Mouse (Mus musculus) gastrocnemius, adult 2 months (tissue): ENCODE measurements around the gene Stxbp1. TPM values are rescaled to one million over a fixed set of nuclear protein-coding genes. Genes with fewer than 3 reads are reported as not detected.

Source experiments
- DNase-seq: peaks from one replicate; pipeline ENCODE4 v3.0.0; 2022
- H3K27ac ChIP-seq: fragments of 200-600 bp; 2 replicates; pipeline ENCODE4 v1.8.1; 2022; ENCODE audit warnings: mild to moderate bottlenecking
- H3K4me3 ChIP-seq: fragments of 200-600 bp; 2 replicates; pipeline ENCODE4 v1.8.1; 2022; ENCODE audit warnings: mild to moderate bottlenecking, moderate library complexity
- CTCF ChIP-seq: fragments of 200-600 bp; IDR thresholded peaks from 2 replicates; pipeline ENCODE4 v1.8.1; 2022; ENCODE audit warnings: antibody characterized with exemption, mild to moderate bottlenecking, moderate library complexity
- intact Hi-C: fragments of 180-260 bp; cut with DNase I; formaldehyde crosslinking; loops from one replicate; pipeline ENCODE4 v1.15.1; 2025
- total RNA-seq, 2 experiments: library from RNA; stranded (reverse); gene quantifications; 2 replicates each; pipeline ENCODE4 v1.2.3; 2021

Stxbp1 gene
- total RNA-seq, 2 experiments from 2014 or later = 2.0 to 3.9 TPM

DNA sequence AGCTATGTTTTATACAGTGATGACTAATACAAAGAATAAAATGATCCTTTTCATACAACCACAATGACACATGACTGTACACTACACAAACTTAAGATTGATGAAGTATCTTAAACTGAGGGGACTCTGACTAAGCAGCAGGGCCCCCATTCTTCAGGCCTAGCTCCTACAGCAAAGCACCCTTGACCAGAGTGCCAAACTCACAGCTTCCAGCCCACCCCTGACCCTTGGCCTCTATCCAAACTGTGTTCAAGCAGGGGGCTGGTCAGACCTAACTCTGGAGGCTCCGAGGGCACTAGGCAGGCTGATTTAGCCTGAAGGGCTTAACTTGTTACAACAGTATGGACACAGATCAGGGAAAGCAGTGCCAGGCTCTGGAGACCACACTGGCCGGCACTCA, 58.5 kb downstream of the Stxbp1 start:
- no peak for TF ChIP-seq CTCF
- no peak for DNase-seq
- Histone ChIP-seq H3K27ac (no peak overlapping the region), H3K4me3 (no peak overlapping the region)
- intact Hi-C loops = no loop called here

DNA sequence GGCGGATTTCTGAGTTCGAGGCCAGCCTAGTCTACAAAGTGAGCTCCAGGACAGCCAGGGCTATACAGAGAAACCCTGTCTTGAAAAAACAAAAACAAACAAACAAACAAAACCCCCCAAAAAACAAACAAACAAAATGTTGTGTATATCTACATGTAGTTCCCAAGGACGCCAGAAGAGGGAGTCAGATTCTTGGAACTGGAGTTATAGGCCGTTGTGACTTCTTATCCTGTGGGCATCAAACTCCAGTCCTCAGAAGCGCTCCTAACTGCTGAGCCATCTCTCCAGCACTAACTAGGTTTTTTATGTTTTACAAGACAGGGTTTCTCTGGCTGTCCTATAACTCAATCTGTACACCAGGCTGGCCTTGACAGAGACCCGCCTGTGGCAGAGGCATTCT, 59.9 kb downstream of the Stxbp1 start:
- DNase-seq = no peak
- no peak overlapping the region for H3K27ac ChIP-seq
- H3K4me3 ChIP-seq = no peak overlapping the region
- intact Hi-C loops = no loop called here
- TF ChIP-seq CTCF = peak; percentile 61

DNA sequence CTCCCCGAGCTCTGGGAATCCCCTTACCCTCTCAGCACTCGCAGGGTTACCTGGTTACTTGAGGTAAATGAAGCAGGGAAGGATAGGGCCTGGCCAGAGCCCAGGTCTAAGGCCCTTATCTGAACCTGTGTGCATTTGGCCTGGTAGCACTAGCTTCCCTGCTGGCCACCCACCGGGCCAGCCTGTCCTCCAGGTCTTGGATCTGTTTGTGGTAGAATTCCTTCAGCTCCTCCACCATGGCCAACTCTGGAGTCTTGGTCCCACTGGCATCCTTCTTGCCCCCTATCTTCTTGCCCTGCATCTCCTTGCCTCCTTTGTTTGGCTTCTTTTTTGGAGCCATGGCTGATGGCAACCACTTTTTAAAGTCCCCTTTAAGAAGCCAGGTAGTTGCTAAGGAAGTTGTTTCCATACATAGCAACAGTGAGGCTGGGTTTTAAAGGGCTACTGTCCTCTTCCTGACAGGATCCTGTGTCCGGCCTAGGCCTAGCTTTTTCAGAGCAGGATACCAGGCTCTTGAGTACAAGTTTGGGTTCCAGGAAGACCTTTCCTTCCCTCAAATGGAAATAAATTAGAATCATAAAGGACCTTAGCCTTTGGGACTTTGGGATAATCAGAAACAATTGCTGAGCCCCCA, 62.9 kb downstream of the Stxbp1 start, which contains the start of gene Cfap157:
TSS of gene Cfap157 (minus strand) at position 381 of the 634 bp plus-strand sequence.
- TF ChIP-seq CTCF = no peak
- peak within 1 kb of the TSS; percentile 62 for H3K4me3 ChIP-seq
- intact Hi-C loops = no loop called here
- no peak for DNase-seq
- H3K27ac ChIP-seq = peak within 1 kb of the TSS; percentile 82

- Histone ChIP-seq H3K27ac (no peak overlapping the region), H3K4me3 (no peak overlapping the region)
- intact Hi-C loops = no loop called here
- TF ChIP-seq CTCF = no peak
- no peak for DNase-seq
Measured at GRCm38 (mm10) chr2:32781710-32782109, 65.3 kb downstream of the Stxbp1 start.

DNA sequence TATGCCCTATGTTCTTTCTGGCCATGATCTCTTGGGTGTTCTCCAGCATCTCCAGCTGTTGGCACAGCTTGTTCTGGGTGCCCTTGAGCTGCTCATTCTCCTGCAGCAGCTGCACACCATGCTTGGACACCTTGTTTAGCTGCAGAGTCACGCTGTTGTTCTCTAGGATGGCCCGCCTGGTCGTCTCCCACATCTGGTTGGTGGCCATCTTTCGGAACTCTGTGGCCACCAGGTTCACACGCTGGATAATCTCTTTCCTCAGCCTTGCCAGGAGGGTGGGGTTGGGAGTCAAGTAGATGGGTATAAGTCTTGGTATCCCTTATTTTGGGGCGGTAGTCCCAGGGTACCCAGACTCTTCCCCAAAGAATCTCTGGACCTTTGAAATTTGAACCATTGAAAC, 67.3 kb downstream of the Stxbp1 start:
- TF ChIP-seq CTCF = no peak
- DNase-seq = no peak
- no peak overlapping the region for H3K4me3 ChIP-seq
- intact Hi-C loops = loop anchor here (1.0 kb wide), 1 partner anchor 75 kb away; no protein-coding TSS in a partner anchor
- no peak overlapping the region for H3K27ac ChIP-seq

GRCm38 (mm10) chr2:32779131-32779530, 67.9 kb downstream of the Stxbp1 start:
- peak; percentile 93 for TF ChIP-seq CTCF
- no peak overlapping the region for H3K4me3 ChIP-seq
- no peak overlapping the region for H3K27ac ChIP-seq
- intact Hi-C loops = loop anchor here (1.0 kb wide), 1 partner anchor 75 kb away; no protein-coding TSS in a partner anchor
- DNase-seq = peak; percentile 81

- H3K4me3 ChIP-seq = no peak overlapping the region
- no peak overlapping the region for H3K27ac ChIP-seq
- intact Hi-C loops = no loop called here
- no peak for DNase-seq
- no peak for TF ChIP-seq CTCF
Measured at GRCm38 (mm10) chr2:32778081-32778480, 69.0 kb downstream of the Stxbp1 start.

GRCm38 (mm10) chr2:32776192-32776591, 70.9 kb downstream of the Stxbp1 start:
- intact Hi-C loops = no loop called here
- DNase-seq = no peak
- Histone ChIP-seq H3K27ac (peak overlapping the region; percentile 91), H3K4me3 (peak overlapping the region; percentile 90)
- TF ChIP-seq CTCF = no peak

GRCm38 (mm10) chr2:32775359-32776074, 71.5 kb downstream of the Stxbp1 start, which contains the start of the genes Ttc16 and Ptrh1:
TSS of gene Ttc16 (minus strand) at chr2:32775633.
TSS of gene Ptrh1 (plus strand) at chr2:32775786.
- DNase-seq = peak; percentile 99
- peak within 1 kb of the TSS; percentile 91 for H3K27ac ChIP-seq
- TF ChIP-seq CTCF = no peak
- peak within 1 kb of the TSS; percentile 90 for H3K4me3 ChIP-seq
- intact Hi-C loops = no loop called here

DNA sequence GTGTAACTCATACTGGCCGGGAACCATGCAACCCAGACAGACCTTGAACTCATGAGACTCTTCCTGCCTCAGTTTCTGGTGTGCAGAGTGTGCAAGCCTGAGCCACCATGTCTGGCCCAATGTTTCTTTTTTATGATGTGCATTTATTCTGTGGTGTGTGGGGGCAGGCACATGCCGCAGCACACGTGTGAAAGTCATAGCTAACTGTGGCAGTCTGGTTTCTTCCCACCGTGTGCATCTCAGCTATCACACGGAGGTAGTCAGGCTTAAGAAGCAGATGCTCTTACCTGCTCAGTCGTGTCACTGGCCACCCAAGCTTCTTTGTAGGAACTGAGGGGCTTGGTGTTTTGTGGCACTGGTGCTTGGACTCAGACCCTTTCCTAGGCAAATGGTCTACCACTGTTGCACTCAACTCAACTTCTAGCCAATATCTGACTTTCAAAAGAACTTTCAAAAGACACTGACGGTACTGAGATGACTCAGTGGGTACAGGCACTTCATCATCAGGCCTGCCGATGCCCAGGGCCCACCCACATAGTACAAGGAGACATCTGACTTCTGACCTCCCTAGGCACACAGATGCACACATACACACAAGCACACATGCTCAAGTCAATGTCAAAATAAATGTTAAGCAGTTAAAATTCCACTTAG, 74.3 kb downstream of the Stxbp1 start:
- TF ChIP-seq CTCF = no peak
- Histone ChIP-seq H3K27ac (no peak overlapping the region), H3K4me3 (no peak overlapping the region)
- intact Hi-C loops = no loop called here
- no peak for DNase-seq

DNA sequence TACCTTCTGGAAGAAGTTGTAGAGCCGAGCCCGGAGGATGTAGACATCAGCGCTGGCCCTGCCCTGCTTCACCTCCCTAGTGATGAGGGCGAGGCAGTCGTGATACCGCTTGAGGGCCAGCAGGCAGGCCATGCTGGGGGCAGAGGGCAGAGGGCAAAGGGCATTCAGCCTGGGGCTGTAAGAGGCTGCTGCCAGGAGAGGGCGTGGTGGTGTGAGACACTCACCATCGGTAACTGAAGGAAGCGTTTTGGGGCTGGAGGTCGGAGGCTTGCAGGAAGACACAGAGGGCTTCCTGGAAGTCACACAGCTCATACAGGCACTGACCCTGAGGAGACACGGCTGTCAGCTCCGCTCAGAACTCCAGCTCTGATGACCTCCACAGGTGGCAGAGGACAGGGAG, 75.2 kb downstream of the Stxbp1 start:
- intact Hi-C loops = no loop called here
- no peak overlapping the region for H3K27ac ChIP-seq
- H3K4me3 ChIP-seq = no peak overlapping the region
- TF ChIP-seq CTCF = no peak
- DNase-seq = no peak

GRCm38 (mm10) chr2:32769327-32770085, 77.5 kb downstream of the Stxbp1 start:
- no peak overlapping the region for H3K27ac ChIP-seq
- H3K4me3 ChIP-seq = no peak overlapping the region
- no peak for DNase-seq
- TF ChIP-seq CTCF = no peak
- intact Hi-C loops = no loop called here
